8 mouse cellular contexts compared by ENCODE assay signal in the genomic region with DNA sequence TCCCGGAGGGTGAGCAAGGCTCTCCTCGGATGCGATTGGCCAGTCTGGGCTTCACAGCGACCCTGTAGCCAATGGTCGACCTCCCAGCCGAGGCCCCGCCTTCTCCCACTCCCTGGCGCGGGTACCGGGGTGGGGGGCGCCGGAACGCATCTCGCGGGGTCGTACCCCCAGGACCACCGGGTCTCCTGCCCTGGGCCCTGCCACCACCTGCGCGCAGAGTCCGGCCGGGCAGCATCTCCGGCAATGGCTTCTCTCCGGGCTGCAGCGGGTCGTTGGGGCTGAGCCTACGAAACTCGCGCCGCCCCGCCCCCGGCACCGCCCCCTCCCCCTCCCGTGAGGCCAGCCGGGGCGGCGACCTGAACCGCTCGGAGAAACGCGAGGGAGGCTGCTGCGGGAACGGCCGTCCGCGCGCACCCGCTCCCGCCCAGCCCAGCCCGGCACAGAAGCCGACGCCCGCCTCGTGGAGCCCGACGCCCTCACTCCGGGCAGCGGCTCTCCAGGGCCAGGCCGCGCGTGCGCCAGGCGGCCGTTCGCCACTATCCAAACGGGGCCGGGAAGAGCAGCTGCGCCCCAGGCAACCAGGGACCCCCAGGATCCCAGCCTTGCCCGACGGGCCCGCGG. TPM values are rescaled to one million over a fixed set of nuclear protein-coding genes. Genes with fewer than 3 reads are reported as not detected.
A peak's percentile ranks its signal among the peaks of the same experiment; 100 is the strongest.
DNase-seq lines count a peak whose midpoint lies in the region; ATAC-seq and TF ChIP-seq lines count a peak whose summit lies in the region.

Hmx1 (plus strand) TSS at position 618 of the 621 bp plus-strand sequence.

- H3K4me1 ChIP-seq in heart, postnatal 0 days (ENCODE audit: control insufficient read depth, insufficient read depth) = peaks cover 6% of the 10 kb centered on the region; the same call in 1 of the 2 replicates
- H3K4me1 ChIP-seq in embryonic facial prominence, embryonic 10.5 days = peaks cover 33% of the 10 kb centered on the region
- H3K4me1 ChIP-seq in intestine, embryonic 16.5 days (ENCODE audit: control insufficient read depth, insufficient read depth, low read length) = peaks cover 19% of the 10 kb centered on the region
- H3K4me1 ChIP-seq in neural tube, embryonic 13.5 days (replicated peaks) = peaks cover 23% of the 10 kb centered on the region

- WGBS in heart, postnatal 0 days = 1% methylated on average over 61 of the region's 71 CpGs
- WGBS in embryonic facial prominence, embryonic 10.5 days = under 1% methylated on average over 71 of the region's 71 CpGs
- WGBS in intestine, embryonic 16.5 days = under 1% methylated on average over 66 of the region's 71 CpGs
- WGBS in neural tube, embryonic 13.5 days = under 1% methylated on average over 64 of the region's 71 CpGs

- H3K36me3 ChIP-seq in heart, postnatal 0 days (replicated peaks; ENCODE audit: control insufficient read depth, insufficient read depth, low read length) = no peaks in the 10 kb centered on the region
- H3K36me3 ChIP-seq in embryonic facial prominence, embryonic 10.5 days (replicated peaks) = no peaks in the 10 kb centered on the region
- no peaks in the 10 kb centered on the region for H3K36me3 ChIP-seq in intestine, embryonic 16.5 days (ENCODE audit: control insufficient read depth, insufficient read depth, low read length)
- H3K36me3 ChIP-seq in neural tube, embryonic 13.5 days = no peaks in the 10 kb centered on the region

- H3K4me3 ChIP-seq in heart, postnatal 0 days (ENCODE audit: low read depth, low read length) = peak within 1 kb of the TSS; percentile 40
- H3K4me3 ChIP-seq in embryonic facial prominence, embryonic 10.5 days = peak within 1 kb of the TSS; percentile 71
- peak within 1 kb of the TSS; percentile 57 for H3K4me3 ChIP-seq in intestine, embryonic 16.5 days (ENCODE audit: low read length)
- peak within 1 kb of the TSS; percentile 40 for H3K4me3 ChIP-seq in neural tube, embryonic 13.5 days

- peak within 1 kb of the TSS; percentile 50 for H3K4me2 ChIP-seq in heart, postnatal 0 days (ENCODE audit: low read depth, low read length)
- H3K4me2 ChIP-seq in intestine, embryonic 16.5 days (ENCODE audit: low read depth, low read length) = peak within 1 kb of the TSS; percentile 78
- H3K4me2 ChIP-seq in neural tube, embryonic 13.5 days = peak within 1 kb of the TSS; percentile 55

- ATAC-seq in heart, postnatal 0 days (ENCODE audit: insufficient read depth, low read depth) = peak; percentile 45; the same call in 1 of the 2 replicates
- ATAC-seq in intestine, embryonic 16.5 days = peak; percentile 84
- ATAC-seq in neural tube, embryonic 13.5 days (ENCODE audit: low read depth) = peak; percentile 90
- no peak for ATAC-seq in monocyte, adult 5-6 weeks (replicated peaks; ENCODE audit: insufficient number of reproducible peaks, low FRiP score, low TSS enrichment, poor library complexity, severe bottlenecking)

- intact Hi-C loops in heart, postnatal 14 days (cut with DNase I) = no loop called here

- peaks cover 100% of the 10 kb centered on the region for H3K27me3 ChIP-seq in heart, postnatal 0 days (ENCODE audit: control insufficient read depth, insufficient read depth, low read length)
- H3K27me3 ChIP-seq in embryonic facial prominence, embryonic 10.5 days (replicated peaks; ENCODE audit: low read depth, poor library complexity, severe bottlenecking) = peaks cover 100% of the 10 kb centered on the region
- peaks cover 98% of the 10 kb centered on the region for H3K27me3 ChIP-seq in intestine, embryonic 16.5 days (replicated peaks; ENCODE audit: control insufficient read depth, insufficient read depth, low read length)
- peaks cover 100% of the 10 kb centered on the region for H3K27me3 ChIP-seq in neural tube, embryonic 13.5 days

- H3K9ac ChIP-seq in heart, postnatal 0 days (replicated peaks; ENCODE audit: low read depth, low read length) = no peak within 1 kb of the TSS
- H3K9ac ChIP-seq in intestine, embryonic 16.5 days (ENCODE audit: low read depth, low read length) = peak within 1 kb of the TSS; percentile 24; the same call in 1 of the 2 replicates
- H3K9ac ChIP-seq in neural tube, embryonic 13.5 days = peak within 1 kb of the TSS; percentile 57

- TF ChIP-seq CTCF in heart, postnatal 0 days (IDR thresholded peaks at IDR 0.05; ENCODE audit: low read depth) = no peak

- peaks cover 8% of the 10 kb centered on the region; the same call in 1 of the 2 replicates for H3K9me3 ChIP-seq in heart, postnatal 0 days (replicated peaks; ENCODE audit: control insufficient read depth, low read length)
- H3K9me3 ChIP-seq in embryonic facial prominence, embryonic 10.5 days = no peaks in the 10 kb centered on the region
- H3K9me3 ChIP-seq in intestine, embryonic 16.5 days (ENCODE audit: control insufficient read depth, low read length) = no peaks in the 10 kb centered on the region
- no peaks in the 10 kb centered on the region for H3K9me3 ChIP-seq in neural tube, embryonic 13.5 days

- DNase-seq in heart, postnatal 0 days (ENCODE audit: low spot score) = no peak
- DNase-seq in heart, postnatal 14 days = no peak
- DNase-seq in embryonic facial prominence, embryonic 10.5 days (ENCODE audit: low spot score) = peak; percentile 88
- DNase-seq in thymus, postnatal 14 days = no peak
- DNase-seq in right cerebral cortex, postnatal 25 days = no peak

- TF ChIP-seq EP300 in heart, postnatal 0 days (IDR thresholded peaks at IDR 0.05; ENCODE audit: low read depth) = no peak

- no peak within 1 kb of the TSS for H3K27ac ChIP-seq in heart, postnatal 0 days (ENCODE audit: low read depth)
- peak within 1 kb of the TSS; percentile 66 for H3K27ac ChIP-seq in embryonic facial prominence, embryonic 10.5 days (replicated peaks)
- H3K27ac ChIP-seq in intestine, embryonic 16.5 days (ENCODE audit: low read length) = no peak within 1 kb of the TSS
- peak within 1 kb of the TSS; percentile 42; the same call in 1 of the 2 replicates for H3K27ac ChIP-seq in neural tube, embryonic 13.5 days (replicated peaks)

RNA-seq across cellular contexts. Expression of gene Hmx1, which starts in this region (rescaled TPM):
- not detected in 2 replicates for total RNA-seq in heart, postnatal 0 days (2014; rRNA removed; ENCODE audit: low replicate concordance)
- not detected in 2 replicates for polyA plus RNA-seq in heart, postnatal 0 days (2015; fragmentation: Nextera tagmentation; extraction: Ambion mirVana)
- total RNA-seq in heart, postnatal 14 days (2021) = not detected
- 3.4 and 5.5 TPM in 2 replicates for polyA plus RNA-seq in embryonic facial prominence, embryonic 10.5 days (2016; fragmentation: Nextera tagmentation; extraction: Ambion mirVana)
- not detected in 2 replicates for polyA plus RNA-seq in intestine, embryonic 16.5 days (2015; fragmentation: Nextera tagmentation; extraction: Ambion mirVana)
- polyA plus RNA-seq in neural tube, embryonic 13.5 days (2015; fragmentation: Nextera tagmentation; extraction: Ambion mirVana) = 8.7 and 12.3 TPM in 2 replicates
- total RNA-seq in monocyte, adult 5-6 weeks (2017) = not detected in 3 replicates

Comparison
In these comparisons a context has a peak if more than half of its experiments do, and no peak if none do; other contexts are left out.
1. Peak in ATAC-seq, H3K4me3 ChIP-seq and H3K4me2 ChIP-seq in heart, postnatal 0 days; RNA of the gene not detected or under 1 TPM.
2. Peak in ATAC-seq, H3K4me3 ChIP-seq, H3K9ac ChIP-seq and H3K4me2 ChIP-seq in intestine, embryonic 16.5 days; RNA of the gene not detected or under 1 TPM.
3. H3K27ac ChIP-seq: peak in embryonic facial prominence, embryonic 10.5 days (single experiment) and neural tube, embryonic 13.5 days (single experiment); none in heart, postnatal 0 days (single experiment) and intestine, embryonic 16.5 days (single experiment).
4. Peak in every context shown above with its lines, with median percentiles within 50 percentile points of each other: H3K4me2 ChIP-seq and H3K4me3 ChIP-seq.